Mouse (Mus musculus): ENCODE results near the gene Ppia. TPM values are rescaled to one million over a fixed set of nuclear protein-coding genes. Genes with fewer than 3 reads are reported as not detected.
"Not testable (repeated sequence)": the region's sequence is repeated elsewhere in the genome, so short reads cannot be mapped to it uniquely, and the experiment has no call there.

The Ppia gene
- polyA plus RNA-seq, 1 experiment from 2014 or later: 4,008 TPM

GRCm38 (mm10) chr11:6410050-6410602 is 5.1 kb upstream of the Ppia start:
- H3K27ac ChIP-seq (ENCODE audit: low read length): no peak overlapping the region
- peaks cover 3% of the 10 kb centered on the region; the same call in 1 of the 2 replicates for H3K4me1 ChIP-seq (ENCODE audit: control insufficient read depth, insufficient read depth, low read length)
- no peak overlapping the region for H3K4me3 ChIP-seq (ENCODE audit: low read depth, low read length)
- H3K9ac ChIP-seq (ENCODE audit: low read depth, low read length): no peak overlapping the region
- no peak for ATAC-seq
- H3K27me3 ChIP-seq (ENCODE audit: control insufficient read depth, insufficient read depth, low read depth, low read length): no peaks in the 10 kb centered on the region
- no peak overlapping the region for H3K4me2 ChIP-seq (ENCODE audit: low read length)
- WGBS: 54% methylated on average over 5 of the region's 5 CpGs
- no peaks in the 10 kb centered on the region for H3K9me3 ChIP-seq (replicated peaks; ENCODE audit: control insufficient read depth, low read length, poor library complexity, severe bottlenecking)
- peaks cover 4% of the 10 kb centered on the region for H3K36me3 ChIP-seq (ENCODE audit: control insufficient read depth, insufficient read depth, low read length)

- ATAC-seq; H3K9ac ChIP-seq (ENCODE audit: low read depth, low read length); H3K4me2 ChIP-seq (ENCODE audit: low read length); H3K9me3 ChIP-seq (replicated peaks; ENCODE audit: control insufficient read depth, low read length, poor library complexity, severe bottlenecking); H3K4me3 ChIP-seq (ENCODE audit: low read depth, low read length); H3K4me1 ChIP-seq (ENCODE audit: control insufficient read depth, insufficient read depth, low read length); H3K36me3 ChIP-seq (ENCODE audit: control insufficient read depth, insufficient read depth, low read length); H3K27ac ChIP-seq (ENCODE audit: low read length); H3K27me3 ChIP-seq (ENCODE audit: control insufficient read depth, insufficient read depth, low read depth, low read length): not testable (repeated sequence)
- 86% methylated on average over 5 of the region's 5 CpGs for WGBS
Observed at GRCm38 (mm10) chr11:6410755-6411154, 4.5 kb upstream of the Ppia start.

GRCm38 (mm10) chr11:6411684-6412083 is 3.6 kb upstream of the Ppia start:
- no peaks in the 10 kb centered on the region for H3K9me3 ChIP-seq (replicated peaks; ENCODE audit: control insufficient read depth, low read length, poor library complexity, severe bottlenecking)
- H3K9ac ChIP-seq (ENCODE audit: low read depth, low read length): no peak overlapping the region
- no peaks in the 10 kb centered on the region for H3K27me3 ChIP-seq (ENCODE audit: control insufficient read depth, insufficient read depth, low read depth, low read length)
- H3K4me1 ChIP-seq (ENCODE audit: control insufficient read depth, insufficient read depth, low read length): peaks cover 3% of the 10 kb centered on the region; the same call in 1 of the 2 replicates
- H3K36me3 ChIP-seq (ENCODE audit: control insufficient read depth, insufficient read depth, low read length): no peaks in the 10 kb centered on the region
- no peak overlapping the region for H3K27ac ChIP-seq (ENCODE audit: low read length)
- 4% methylated on average over 5 of the region's 5 CpGs for WGBS
- no peak overlapping the region for H3K4me2 ChIP-seq (ENCODE audit: low read length)
- no peak for ATAC-seq
- H3K4me3 ChIP-seq (ENCODE audit: low read depth, low read length): no peak overlapping the region

GRCm38 (mm10) chr11:6413264-6413663 is 2.0 kb upstream of the Ppia start:
- H3K27ac ChIP-seq (ENCODE audit: low read length): no peak overlapping the region
- 95% methylated on average over 10 of the region's 12 CpGs for WGBS
- ATAC-seq: no peak

GRCm38 (mm10) chr11:6415551-6416404 is 535 bp downstream of the Ppia start:
- no peaks in the 10 kb centered on the region for H3K9me3 ChIP-seq (replicated peaks; ENCODE audit: control insufficient read depth, low read length, poor library complexity, severe bottlenecking)
- H3K4me3 ChIP-seq (ENCODE audit: low read depth, low read length): peak overlapping the region; percentile 98
- H3K36me3 ChIP-seq (ENCODE audit: control insufficient read depth, insufficient read depth, low read length): peaks cover 19% of the 10 kb centered on the region
- peak overlapping the region; percentile 99 for H3K9ac ChIP-seq (ENCODE audit: low read depth, low read length)
- H3K27ac ChIP-seq (ENCODE audit: low read length): peak overlapping the region; percentile 98
- peak; percentile 95 for ATAC-seq
- H3K4me2 ChIP-seq (ENCODE audit: low read length): peak overlapping the region; percentile 95
- H3K27me3 ChIP-seq (ENCODE audit: control insufficient read depth, insufficient read depth, low read depth, low read length): no peaks in the 10 kb centered on the region
- WGBS: under 1% methylated on average over 85 of the region's 102 CpGs
- peaks cover 23% of the 10 kb centered on the region for H3K4me1 ChIP-seq (ENCODE audit: control insufficient read depth, insufficient read depth, low read length)

More at GRCm38 (mm10) chr11:6413264-6413663, 2.0 kb upstream of the Ppia start:
- Histone ChIP-seq H3K9me3 (replicated peaks; ENCODE audit: control insufficient read depth, low read length, poor library complexity, severe bottlenecking) (no peaks in the 10 kb centered on the region), H3K36me3 (ENCODE audit: control insufficient read depth, insufficient read depth, low read length) (no peaks in the 10 kb centered on the region; the same call in 1 of the 2 replicates), H3K4me3 (ENCODE audit: low read depth, low read length) (no peak overlapping the region), H3K27me3 (ENCODE audit: control insufficient read depth, insufficient read depth, low read depth, low read length) (no peaks in the 10 kb centered on the region), H3K9ac (ENCODE audit: low read depth, low read length) (no peak overlapping the region), H3K4me2 (ENCODE audit: low read length) (no peak overlapping the region), H3K4me1 (ENCODE audit: control insufficient read depth, insufficient read depth, low read length) (peaks cover 15% of the 10 kb centered on the region)

- H3K4me1 ChIP-seq (ENCODE audit: control insufficient read depth, insufficient read depth, low read length): peaks cover 23% of the 10 kb centered on the region
- H3K9ac ChIP-seq (ENCODE audit: low read depth, low read length): peak overlapping the region; percentile 99
- H3K27me3 ChIP-seq (ENCODE audit: control insufficient read depth, insufficient read depth, low read depth, low read length): no peaks in the 10 kb centered on the region
- H3K27ac ChIP-seq (ENCODE audit: low read length): peak overlapping the region; percentile 98
- peak overlapping the region; percentile 98 for H3K4me3 ChIP-seq (ENCODE audit: low read depth, low read length)
- peak; percentile 57 for ATAC-seq
- H3K36me3 ChIP-seq (ENCODE audit: control insufficient read depth, insufficient read depth, low read length): peaks cover 22% of the 10 kb centered on the region
- 2% methylated on average over 30 of the region's 30 CpGs for WGBS
- peak overlapping the region; percentile 95 for H3K4me2 ChIP-seq (ENCODE audit: low read length)
- no peaks in the 10 kb centered on the region for H3K9me3 ChIP-seq (replicated peaks; ENCODE audit: control insufficient read depth, low read length, poor library complexity, severe bottlenecking)
Observed at GRCm38 (mm10) chr11:6416405-6417034, 1.3 kb downstream of the Ppia start.

GRCm38 (mm10) chr11:6417069-6417468 is 1.8 kb downstream of the Ppia start:
- peak overlapping the region; percentile 95 for H3K4me2 ChIP-seq (ENCODE audit: low read length)
- H3K27ac ChIP-seq (ENCODE audit: low read length): peak overlapping the region; percentile 98
- no peaks in the 10 kb centered on the region for H3K27me3 ChIP-seq (ENCODE audit: control insufficient read depth, insufficient read depth, low read depth, low read length)
- H3K9me3 ChIP-seq (replicated peaks; ENCODE audit: control insufficient read depth, low read length, poor library complexity, severe bottlenecking): no peaks in the 10 kb centered on the region
- H3K4me3 ChIP-seq (ENCODE audit: low read depth, low read length): peak overlapping the region; percentile 98
- WGBS: 45% methylated on average over 2 of the region's 2 CpGs
- peaks cover 22% of the 10 kb centered on the region for H3K36me3 ChIP-seq (ENCODE audit: control insufficient read depth, insufficient read depth, low read length)
- no peak for ATAC-seq
- peak overlapping the region; percentile 99 for H3K9ac ChIP-seq (ENCODE audit: low read depth, low read length)
- peaks cover 23% of the 10 kb centered on the region for H3K4me1 ChIP-seq (ENCODE audit: control insufficient read depth, insufficient read depth, low read length)

- no peaks in the 10 kb centered on the region for H3K27me3 ChIP-seq (ENCODE audit: control insufficient read depth, insufficient read depth, low read depth, low read length)
- H3K9me3 ChIP-seq (replicated peaks; ENCODE audit: control insufficient read depth, low read length, poor library complexity, severe bottlenecking): no peaks in the 10 kb centered on the region
- peak overlapping the region; percentile 95 for H3K4me2 ChIP-seq (ENCODE audit: low read length)
- H3K4me1 ChIP-seq (ENCODE audit: control insufficient read depth, insufficient read depth, low read length): peaks cover 23% of the 10 kb centered on the region
- H3K4me3 ChIP-seq (ENCODE audit: low read depth, low read length): peak overlapping the region; percentile 98
- no peak for ATAC-seq
- H3K36me3 ChIP-seq (ENCODE audit: control insufficient read depth, insufficient read depth, low read length): peaks cover 22% of the 10 kb centered on the region
- H3K9ac ChIP-seq (ENCODE audit: low read depth, low read length): 0 out of 2 replicates have a peak overlapping the region, but pooled peaks have one; percentile 99
- no peak overlapping the region for H3K27ac ChIP-seq (ENCODE audit: low read length)
Observed at GRCm38 (mm10) chr11:6417490-6417889, 2.2 kb downstream of the Ppia start.

GRCm38 (mm10) chr11:6418751-6419150 is 3.5 kb downstream of the Ppia start:
- Histone ChIP-seq H3K9ac (ENCODE audit: low read depth, low read length) (no peak overlapping the region), H3K27ac (ENCODE audit: low read length) (no peak overlapping the region), H3K4me3 (ENCODE audit: low read depth, low read length) (no peak overlapping the region), H3K36me3 (ENCODE audit: control insufficient read depth, insufficient read depth, low read length) (peaks cover 22% of the 10 kb centered on the region), H3K27me3 (ENCODE audit: control insufficient read depth, insufficient read depth, low read depth, low read length) (no peaks in the 10 kb centered on the region), H3K9me3 (replicated peaks; ENCODE audit: control insufficient read depth, low read length, poor library complexity, severe bottlenecking) (no peaks in the 10 kb centered on the region), H3K4me2 (ENCODE audit: low read length) (peak overlapping the region; percentile 25), H3K4me1 (ENCODE audit: control insufficient read depth, insufficient read depth, low read length) (peaks cover 23% of the 10 kb centered on the region)
- ATAC-seq: no peak
- 84% methylated on average over 5 of the region's 5 CpGs for WGBS

Measured in midbrain, embryonic 16.5 days (tissue).